Mouse (Mus musculus) embryo, embryonic 10.5 days (tissue): Measurements from ENCODE around the gene Gm5640.
"Not testable (repeated sequence)": the region's sequence is repeated elsewhere in the genome, so short reads cannot be mapped to it uniquely, and the experiment has no call there.

Experiments
- DNase-seq: peaks from one replicate; pipeline ENCODE4 v3.0.0-alpha.2; 2015; ENCODE audit warnings: low spot score

The Gm5640 gene

GRCm38 (mm10) chrX:74645466-74646323 is at the start of gene Gm5640:
Gene Gm5640, minus strand, starts transcription at chrX:74645635.
- peak; percentile 0 for DNase-seq

- not testable (repeated sequence) for DNase-seq
These were observed 958 bp upstream of the Gm5640 start for GRCm38 (mm10) chrX:74646393-74646792.

GRCm38 (mm10) chrX:74592379-74592778 is 53.1 kb downstream of the Gm5640 start, which contains the start of gene Olfr1325:
Gene Olfr1325, plus strand, starts transcription at chrX:74592679.
- DNase-seq = no peak
